Mouse (Mus musculus): ENCODE data around the gene Arhgap27. TPM values are rescaled to one million over a fixed set of nuclear protein-coding genes. Genes with fewer than 3 reads are reported as not detected.

The Arhgap27 gene
- polyA plus RNA-seq, 1 experiment from 2014 or later: 8.5 TPM

DNA sequence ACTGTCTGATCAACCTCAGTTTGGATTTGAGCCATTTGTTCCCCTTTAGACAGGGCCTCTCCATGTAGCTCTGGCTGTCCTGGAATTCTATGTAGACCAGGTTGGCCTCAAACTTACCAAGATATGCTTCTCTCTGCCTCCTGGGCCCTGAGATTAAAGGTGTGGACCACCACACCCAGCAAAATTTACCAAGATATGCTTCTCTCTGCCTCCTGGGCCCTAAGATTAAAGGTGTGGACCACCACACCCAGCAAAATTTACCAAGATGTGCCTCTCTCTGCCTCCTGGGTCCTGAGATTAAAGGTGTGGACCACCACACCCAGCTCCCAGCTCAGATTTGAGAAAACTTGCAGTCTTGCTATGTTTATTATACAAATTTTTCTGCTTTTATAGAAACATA lies 41.1 kb upstream of the Arhgap27 start:
- Histone ChIP-seq H3K4me3 (ENCODE audit: low read length) (no peak overlapping the region), H3K27ac (ENCODE audit: low read length) (no peak overlapping the region), H3K36me3 (ENCODE audit: control insufficient read depth, insufficient read depth) (peaks cover 10% of the 10 kb centered on the region; the same call in 1 of the 2 replicates), H3K4me1 (ENCODE audit: control insufficient read depth, insufficient read depth, low read length) (no peaks in the 10 kb centered on the region), H3K9ac (ENCODE audit: low read length) (no peak overlapping the region), H3K9me3 (replicated peaks; ENCODE audit: control insufficient read depth, low read length) (no peaks in the 10 kb centered on the region), H3K27me3 (ENCODE audit: control insufficient read depth, insufficient read depth, low read length) (no peaks in the 10 kb centered on the region), H3K4me2 (ENCODE audit: low read depth, low read length) (no peak overlapping the region)
- ATAC-seq (replicated peaks; ENCODE audit: extremely low read depth, insufficient read depth, low FRiP score): no peak

DNA sequence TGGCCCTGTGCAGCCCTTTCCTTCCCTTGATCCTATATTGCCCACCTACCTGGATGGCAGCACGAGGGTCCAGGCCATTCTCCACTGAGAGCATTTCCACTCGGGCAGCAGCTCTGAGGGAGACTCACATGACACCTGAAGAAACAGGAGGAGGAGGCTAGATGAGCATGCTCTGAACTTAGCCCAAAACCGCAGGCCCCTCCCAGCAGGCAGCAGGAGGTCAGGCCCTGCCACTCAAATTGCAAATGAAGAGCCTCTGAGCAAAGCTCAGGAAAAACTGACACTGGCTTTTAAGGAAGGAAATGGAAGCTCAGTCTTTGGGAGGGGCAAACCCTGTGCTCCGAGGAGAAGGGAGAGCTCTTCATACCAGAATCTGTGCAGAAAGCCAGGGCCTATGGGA lies 40.3 kb upstream of the Arhgap27 start:
- Histone ChIP-seq H3K4me2 (ENCODE audit: low read depth, low read length) (no peak overlapping the region), H3K27me3 (ENCODE audit: control insufficient read depth, insufficient read depth, low read length) (no peaks in the 10 kb centered on the region), H3K4me3 (ENCODE audit: low read length) (no peak overlapping the region), H3K36me3 (ENCODE audit: control insufficient read depth, insufficient read depth) (peaks cover 10% of the 10 kb centered on the region; the same call in 1 of the 2 replicates), H3K9ac (ENCODE audit: low read length) (no peak overlapping the region), H3K27ac (ENCODE audit: low read length) (no peak overlapping the region), H3K4me1 (ENCODE audit: control insufficient read depth, insufficient read depth, low read length) (no peaks in the 10 kb centered on the region), H3K9me3 (replicated peaks; ENCODE audit: control insufficient read depth, low read length) (no peaks in the 10 kb centered on the region)
- WGBS: 64% methylated on average over 4 of the region's 4 CpGs
- no peak for ATAC-seq (replicated peaks; ENCODE audit: extremely low read depth, insufficient read depth, low FRiP score)

GRCm38 (mm10) chr11:103402738-103403137 lies 39.2 kb upstream of the Arhgap27 start:
- Histone ChIP-seq H3K9me3 (replicated peaks; ENCODE audit: control insufficient read depth, low read length) (no peaks in the 10 kb centered on the region), H3K27me3 (ENCODE audit: control insufficient read depth, insufficient read depth, low read length) (no peaks in the 10 kb centered on the region), H3K4me1 (ENCODE audit: control insufficient read depth, insufficient read depth, low read length) (no peaks in the 10 kb centered on the region), H3K9ac (ENCODE audit: low read length) (no peak overlapping the region; the same call in 1 of the 2 replicates), H3K27ac (ENCODE audit: low read length) (no peak overlapping the region), H3K4me2 (ENCODE audit: low read depth, low read length) (no peak overlapping the region), H3K4me3 (ENCODE audit: low read length) (no peak overlapping the region), H3K36me3 (ENCODE audit: control insufficient read depth, insufficient read depth) (peaks cover 10% of the 10 kb centered on the region; the same call in 1 of the 2 replicates)
- no peak for ATAC-seq (replicated peaks; ENCODE audit: extremely low read depth, insufficient read depth, low FRiP score)
- whole genome bisulfite sequencing: 88% methylated on average over 5 of the region's 5 CpGs

GRCm38 (mm10) chr11:103402198-103402597 lies 38.7 kb upstream of the Arhgap27 start:
- Histone ChIP-seq H3K36me3 (ENCODE audit: control insufficient read depth, insufficient read depth) (peaks cover 10% of the 10 kb centered on the region; the same call in 1 of the 2 replicates), H3K4me1 (ENCODE audit: control insufficient read depth, insufficient read depth, low read length) (no peaks in the 10 kb centered on the region), H3K9ac (ENCODE audit: low read length) (no peak overlapping the region), H3K9me3 (replicated peaks; ENCODE audit: control insufficient read depth, low read length) (no peaks in the 10 kb centered on the region), H3K27ac (ENCODE audit: low read length) (no peak overlapping the region), H3K27me3 (ENCODE audit: control insufficient read depth, insufficient read depth, low read length) (no peaks in the 10 kb centered on the region), H3K4me2 (ENCODE audit: low read depth, low read length) (no peak overlapping the region), H3K4me3 (ENCODE audit: low read length) (no peak overlapping the region)
- 59% methylated on average over 2 of the region's 2 CpGs for WGBS
- ATAC-seq (replicated peaks; ENCODE audit: extremely low read depth, insufficient read depth, low FRiP score): no peak; the same call in 1 of the 2 replicates

DNA sequence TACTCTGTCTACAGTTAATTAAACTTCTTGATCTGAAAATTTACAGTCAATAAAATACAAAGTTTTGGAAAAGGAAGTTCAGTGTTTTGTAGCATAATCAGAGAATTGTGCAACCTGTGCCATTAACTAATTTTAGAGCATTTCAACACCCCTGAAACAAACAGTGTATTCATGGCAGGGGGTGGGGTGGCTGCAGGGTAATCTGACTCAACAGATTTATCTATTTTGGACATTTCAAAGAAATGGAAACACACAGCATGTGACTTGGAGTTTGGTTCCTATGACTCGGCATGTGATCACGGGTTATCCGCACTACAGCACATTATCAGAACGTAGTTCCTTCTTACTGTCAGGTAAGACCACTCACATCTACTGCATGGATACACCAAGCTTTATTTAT lies 36.5 kb upstream of the Arhgap27 start:
- 87% methylated on average over 4 of the region's 4 CpGs for WGBS
- Histone ChIP-seq H3K27me3 (ENCODE audit: control insufficient read depth, insufficient read depth, low read length) (no peaks in the 10 kb centered on the region), H3K36me3 (ENCODE audit: control insufficient read depth, insufficient read depth) (peaks cover 29% of the 10 kb centered on the region), H3K4me1 (ENCODE audit: control insufficient read depth, insufficient read depth, low read length) (no peaks in the 10 kb centered on the region), H3K4me2 (ENCODE audit: low read depth, low read length) (no peak overlapping the region), H3K9me3 (replicated peaks; ENCODE audit: control insufficient read depth, low read length) (no peaks in the 10 kb centered on the region), H3K27ac (ENCODE audit: low read length) (no peak overlapping the region), H3K4me3 (ENCODE audit: low read length) (no peak overlapping the region), H3K9ac (ENCODE audit: low read length) (no peak overlapping the region)
- no peak for ATAC-seq (replicated peaks; ENCODE audit: extremely low read depth, insufficient read depth, low FRiP score)

GRCm38 (mm10) chr11:103399050-103399449 lies 35.6 kb upstream of the Arhgap27 start:
- no peak overlapping the region for H3K4me3 ChIP-seq (ENCODE audit: low read length)
- H3K9me3 ChIP-seq (replicated peaks; ENCODE audit: control insufficient read depth, low read length): no peaks in the 10 kb centered on the region
- no peak for ATAC-seq (replicated peaks; ENCODE audit: extremely low read depth, insufficient read depth, low FRiP score)
- H3K9ac ChIP-seq (ENCODE audit: low read length): no peak overlapping the region
- no peaks in the 10 kb centered on the region for H3K4me1 ChIP-seq (ENCODE audit: control insufficient read depth, insufficient read depth, low read length)
- no peak overlapping the region for H3K4me2 ChIP-seq (ENCODE audit: low read depth, low read length)
- no peaks in the 10 kb centered on the region for H3K27me3 ChIP-seq (ENCODE audit: control insufficient read depth, insufficient read depth, low read length)
- WGBS: 78% methylated on average over 3 of the region's 3 CpGs
- H3K36me3 ChIP-seq (ENCODE audit: control insufficient read depth, insufficient read depth): peaks cover 39% of the 10 kb centered on the region
- no peak overlapping the region for H3K27ac ChIP-seq (ENCODE audit: low read length)

- no peak overlapping the region for H3K4me3 ChIP-seq (ENCODE audit: low read length)
- WGBS: 89% methylated on average over 4 of the region's 4 CpGs
- no peak overlapping the region for H3K27ac ChIP-seq (ENCODE audit: low read length)
- no peak overlapping the region for H3K4me2 ChIP-seq (ENCODE audit: low read depth, low read length)
- ATAC-seq (replicated peaks; ENCODE audit: extremely low read depth, insufficient read depth, low FRiP score): no peak
- H3K27me3 ChIP-seq (ENCODE audit: control insufficient read depth, insufficient read depth, low read length): no peaks in the 10 kb centered on the region
- H3K4me1 ChIP-seq (ENCODE audit: control insufficient read depth, insufficient read depth, low read length): no peaks in the 10 kb centered on the region
- no peak overlapping the region for H3K9ac ChIP-seq (ENCODE audit: low read length)
- H3K36me3 ChIP-seq (ENCODE audit: control insufficient read depth, insufficient read depth): peaks cover 40% of the 10 kb centered on the region
- H3K9me3 ChIP-seq (replicated peaks; ENCODE audit: control insufficient read depth, low read length): no peaks in the 10 kb centered on the region
These were observed 33.2 kb upstream of the Arhgap27 start for GRCm38 (mm10) chr11:103396682-103397081.

DNA sequence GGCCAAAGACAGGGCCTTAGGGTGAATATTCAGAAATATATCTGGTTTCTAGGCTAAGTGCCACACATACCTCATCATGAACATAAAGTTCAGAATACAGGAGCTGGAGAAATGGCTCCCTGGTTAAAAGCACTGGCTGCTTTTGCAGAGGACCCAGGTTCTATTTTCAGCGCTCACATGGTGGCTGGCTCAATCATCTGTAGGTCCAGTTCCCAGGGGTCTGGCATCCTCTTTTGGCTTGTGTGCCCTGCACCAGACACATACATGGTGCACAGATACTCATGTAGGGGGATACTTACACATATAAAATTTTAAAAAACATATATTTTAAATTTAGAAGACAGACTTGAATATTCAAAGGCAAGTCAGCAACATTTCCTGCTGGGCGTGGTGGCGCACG lies 32.7 kb upstream of the Arhgap27 start:
- Histone ChIP-seq H3K4me3 (ENCODE audit: low read length) (no peak overlapping the region), H3K27me3 (ENCODE audit: control insufficient read depth, insufficient read depth, low read length) (no peaks in the 10 kb centered on the region), H3K9ac (ENCODE audit: low read length) (no peak overlapping the region), H3K36me3 (ENCODE audit: control insufficient read depth, insufficient read depth) (peaks cover 40% of the 10 kb centered on the region), H3K4me1 (ENCODE audit: control insufficient read depth, insufficient read depth, low read length) (no peaks in the 10 kb centered on the region), H3K27ac (ENCODE audit: low read length) (no peak overlapping the region), H3K4me2 (ENCODE audit: low read depth, low read length) (no peak overlapping the region), H3K9me3 (replicated peaks; ENCODE audit: control insufficient read depth, low read length) (no peaks in the 10 kb centered on the region)
- WGBS: 96% methylated on average over 4 of the region's 4 CpGs
- ATAC-seq (replicated peaks; ENCODE audit: extremely low read depth, insufficient read depth, low FRiP score): no peak

DNA sequence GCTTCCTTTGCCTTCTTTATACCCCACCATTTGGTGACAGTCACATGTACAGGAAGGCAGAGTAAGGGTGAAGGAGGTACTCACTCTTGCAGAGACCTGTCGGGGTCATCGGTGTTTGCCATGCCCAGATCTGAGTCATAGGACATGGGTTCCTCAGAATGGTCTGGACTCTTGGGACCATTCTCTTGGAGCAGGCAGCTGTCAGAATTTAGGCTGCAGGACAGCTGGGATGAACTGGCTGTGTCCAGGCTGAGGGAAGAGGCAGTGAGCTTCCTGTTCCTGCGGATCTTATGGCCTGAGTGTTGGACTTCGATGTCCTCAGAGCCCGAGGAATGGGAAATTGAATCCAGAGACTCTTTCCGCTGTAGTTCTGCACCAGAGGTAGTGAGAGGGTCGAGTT lies 31.1 kb upstream of the Arhgap27 start:
- no peak for ATAC-seq (replicated peaks; ENCODE audit: extremely low read depth, insufficient read depth, low FRiP score)
- H3K27me3 ChIP-seq (ENCODE audit: control insufficient read depth, insufficient read depth, low read length): no peaks in the 10 kb centered on the region
- H3K36me3 ChIP-seq (ENCODE audit: control insufficient read depth, insufficient read depth): peaks cover 44% of the 10 kb centered on the region
- H3K4me3 ChIP-seq (ENCODE audit: low read length): no peak overlapping the region
- no peak overlapping the region for H3K9ac ChIP-seq (ENCODE audit: low read length)
- no peak overlapping the region for H3K27ac ChIP-seq (ENCODE audit: low read length)
- no peaks in the 10 kb centered on the region for H3K4me1 ChIP-seq (ENCODE audit: control insufficient read depth, insufficient read depth, low read length)
- H3K9me3 ChIP-seq (replicated peaks; ENCODE audit: control insufficient read depth, low read length): no peaks in the 10 kb centered on the region
- WGBS: 86% methylated on average over 7 of the region's 7 CpGs
- no peak overlapping the region for H3K4me2 ChIP-seq (ENCODE audit: low read depth, low read length)

DNA sequence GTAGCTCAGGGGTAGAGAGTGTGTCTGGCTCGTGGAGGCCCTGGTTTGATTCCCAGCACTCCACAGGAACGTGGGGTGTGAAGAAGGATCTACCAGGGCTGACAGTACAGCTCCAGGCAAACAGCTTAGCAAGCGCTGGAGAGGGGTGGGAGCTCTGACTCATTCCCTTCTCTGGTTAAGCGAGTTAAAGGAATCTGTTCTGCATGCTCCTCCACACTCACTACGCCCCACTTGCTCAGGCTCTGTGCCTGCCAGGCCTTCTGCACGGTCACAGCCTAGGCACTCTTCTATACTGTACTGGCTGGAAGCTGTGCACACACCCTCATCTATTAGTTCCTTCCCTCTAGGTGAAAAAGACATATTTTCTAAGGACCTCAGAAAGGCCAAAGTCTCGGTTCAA lies 30.5 kb upstream of the Arhgap27 start:
- no peaks in the 10 kb centered on the region for H3K4me1 ChIP-seq (ENCODE audit: control insufficient read depth, insufficient read depth, low read length)
- ATAC-seq (replicated peaks; ENCODE audit: extremely low read depth, insufficient read depth, low FRiP score): no peak
- H3K4me3 ChIP-seq (ENCODE audit: low read length): no peak overlapping the region
- H3K36me3 ChIP-seq (ENCODE audit: control insufficient read depth, insufficient read depth): peaks cover 44% of the 10 kb centered on the region
- no peak overlapping the region for H3K9ac ChIP-seq (ENCODE audit: low read length)
- 86% methylated on average over 7 of the region's 7 CpGs for WGBS
- no peaks in the 10 kb centered on the region for H3K27me3 ChIP-seq (ENCODE audit: control insufficient read depth, insufficient read depth, low read length)
- H3K9me3 ChIP-seq (replicated peaks; ENCODE audit: control insufficient read depth, low read length): no peaks in the 10 kb centered on the region
- H3K27ac ChIP-seq (ENCODE audit: low read length): no peak overlapping the region
- no peak overlapping the region for H3K4me2 ChIP-seq (ENCODE audit: low read depth, low read length)
